Mouse (Mus musculus): Measurements from ENCODE around the gene Smyd4. TPM values are rescaled to one million over a fixed set of nuclear protein-coding genes. Genes with fewer than 3 reads are reported as not detected.
A peak's percentile ranks its signal among the peaks of the same experiment; 100 is the strongest.

Gene Smyd4
- 13.5 and 15.1 TPM in 2 replicates for polyA plus RNA-seq (2016; fragmentation: Nextera tagmentation; extraction: Ambion mirVana)

GRCm38 (mm10) chr11:75348199-75348889 lies at the start of gene Smyd4, which contains the start of gene Rpa1:
Gene Smyd4, plus strand, starts transcription at chr11:75348433.
Gene Rpa1, minus strand, starts transcription at chr11:75348324.
- no peaks in the 10 kb centered on the region for H3K36me3 ChIP-seq
- peak; percentile 100 for ATAC-seq (ENCODE audit: low FRiP score, low read depth)
- no peaks in the 10 kb centered on the region for H3K27me3 ChIP-seq (replicated peaks)
- H3K9ac ChIP-seq = peak within 1 kb of the TSS; percentile 67
- H3K4me2 ChIP-seq (replicated peaks) = peak within 1 kb of the TSS; percentile 90
- H3K4me3 ChIP-seq = peak within 1 kb of the TSS; percentile 79
- WGBS = under 1% methylated on average over 56 of the region's 56 CpGs
- no peak within 1 kb of the TSS for H3K27ac ChIP-seq
- H3K4me1 ChIP-seq = peaks cover 17% of the 10 kb centered on the region
- H3K9me3 ChIP-seq = no peaks in the 10 kb centered on the region

DNA sequence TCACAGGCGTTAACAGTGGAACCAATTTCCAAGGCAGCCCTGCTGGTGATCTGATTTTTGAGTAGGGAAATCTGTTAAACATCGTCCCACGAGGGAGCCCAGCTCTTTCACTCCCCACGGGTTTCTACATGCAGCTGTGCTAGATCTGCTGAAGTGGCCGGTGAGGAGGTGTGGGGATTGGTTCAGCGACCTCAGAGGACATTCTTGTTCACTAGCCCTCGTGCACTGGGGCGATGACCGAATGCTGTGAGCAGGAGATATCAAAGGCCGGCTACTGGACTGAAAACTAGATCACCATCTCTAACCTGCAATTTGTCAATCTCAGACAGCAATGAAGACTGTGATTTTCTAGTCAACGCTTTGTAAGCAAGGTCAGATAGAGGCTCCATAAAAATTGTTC lies 49.7 kb upstream of the Smyd4 start:
- Histone ChIP-seq H3K9me3 (no peaks in the 10 kb centered on the region), H3K27me3 (replicated peaks) (0 out of 2 replicates have a peak, but pooled peaks cover under 1% of the 10 kb centered on the region), H3K4me3 (no peak overlapping the region), H3K36me3 (peaks cover 25% of the 10 kb centered on the region), H3K4me2 (replicated peaks) (no peak overlapping the region), H3K27ac (no peak overlapping the region), H3K9ac (no peak overlapping the region), H3K4me1 (peaks cover 8% of the 10 kb centered on the region; the same call in 1 of the 2 replicates)
- no peak for ATAC-seq (ENCODE audit: low FRiP score, low read depth)
- WGBS = 59% methylated on average over 11 of the region's 11 CpGs

DNA sequence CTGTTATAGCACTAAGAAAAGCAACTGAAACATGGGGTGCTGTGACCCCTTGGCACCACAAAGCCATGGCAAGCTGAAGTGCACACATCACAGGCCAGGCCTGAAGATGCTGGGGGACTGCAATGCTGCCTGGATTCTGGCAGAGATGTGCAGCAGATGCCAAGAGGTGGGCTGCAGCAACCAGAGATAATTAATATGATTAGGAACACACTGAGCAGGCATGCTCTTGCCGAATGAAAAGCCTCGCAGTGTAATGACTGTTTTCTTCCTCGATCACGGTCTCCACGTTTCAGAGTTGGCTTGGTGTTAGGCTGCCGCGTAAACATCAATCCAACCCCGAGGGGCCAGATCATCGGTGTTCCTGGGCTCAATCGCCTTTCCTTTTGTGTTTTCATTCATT lies 48.4 kb upstream of the Smyd4 start:
- H3K4me2 ChIP-seq (replicated peaks) = no peak overlapping the region
- H3K4me1 ChIP-seq = peaks cover 4% of the 10 kb centered on the region; the same call in 1 of the 2 replicates
- ATAC-seq (ENCODE audit: low FRiP score, low read depth) = no peak
- peaks cover 25% of the 10 kb centered on the region for H3K36me3 ChIP-seq
- H3K9ac ChIP-seq = no peak overlapping the region
- H3K27me3 ChIP-seq (replicated peaks) = no peaks in the 10 kb centered on the region
- H3K4me3 ChIP-seq = no peak overlapping the region
- WGBS = 81% methylated on average over 10 of the region's 10 CpGs
- no peaks in the 10 kb centered on the region for H3K9me3 ChIP-seq
- no peak overlapping the region for H3K27ac ChIP-seq

GRCm38 (mm10) chr11:75300954-75301353 lies 47.3 kb upstream of the Smyd4 start:
- H3K4me2 ChIP-seq (replicated peaks) = no peak overlapping the region
- 91% methylated on average over 9 of the region's 9 CpGs for WGBS
- peaks cover 4% of the 10 kb centered on the region; the same call in 1 of the 2 replicates for H3K4me1 ChIP-seq
- H3K27ac ChIP-seq = no peak overlapping the region
- no peaks in the 10 kb centered on the region for H3K9me3 ChIP-seq
- H3K9ac ChIP-seq = no peak overlapping the region
- ATAC-seq (ENCODE audit: low FRiP score, low read depth) = no peak
- no peak overlapping the region for H3K4me3 ChIP-seq
- no peaks in the 10 kb centered on the region for H3K27me3 ChIP-seq (replicated peaks)
- H3K36me3 ChIP-seq = peaks cover 30% of the 10 kb centered on the region

GRCm38 (mm10) chr11:75304797-75305196 lies 43.4 kb upstream of the Smyd4 start:
- WGBS = 88% methylated on average over 9 of the region's 9 CpGs
- Histone ChIP-seq H3K4me1 (peaks cover 2% of the 10 kb centered on the region; the same call in 1 of the 2 replicates), H3K27me3 (replicated peaks) (no peaks in the 10 kb centered on the region), H3K9ac (no peak overlapping the region), H3K27ac (no peak overlapping the region), H3K36me3 (peaks cover 54% of the 10 kb centered on the region), H3K4me2 (replicated peaks) (no peak overlapping the region), H3K4me3 (no peak overlapping the region), H3K9me3 (no peaks in the 10 kb centered on the region)
- ATAC-seq (ENCODE audit: low FRiP score, low read depth) = no peak

DNA sequence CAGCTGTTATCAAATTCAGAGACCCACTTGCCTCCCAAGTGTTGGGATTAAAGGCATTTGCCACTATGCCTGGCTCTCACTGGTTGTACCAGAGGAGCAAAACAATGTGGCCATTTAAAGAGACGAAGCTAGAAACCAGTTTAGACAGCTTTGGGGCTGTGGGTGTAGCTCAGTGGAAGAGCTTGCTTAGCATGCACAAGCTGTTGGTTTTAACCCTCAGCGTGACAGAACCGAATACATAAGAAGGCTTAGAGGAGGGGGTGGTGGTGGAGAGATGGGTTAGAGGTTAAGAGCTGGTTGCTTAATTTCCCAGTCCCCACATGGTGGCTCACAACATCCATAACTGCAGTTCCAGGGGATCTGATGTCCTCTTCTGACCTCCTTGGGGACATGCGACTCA lies 39.6 kb upstream of the Smyd4 start:
- Histone ChIP-seq H3K9ac (no peak overlapping the region), H3K9me3 (no peaks in the 10 kb centered on the region), H3K27me3 (replicated peaks) (no peaks in the 10 kb centered on the region), H3K4me1 (no peaks in the 10 kb centered on the region), H3K27ac (no peak overlapping the region), H3K4me2 (replicated peaks) (no peak overlapping the region), H3K4me3 (no peak overlapping the region), H3K36me3 (peaks cover 57% of the 10 kb centered on the region)
- no peak for ATAC-seq (ENCODE audit: low FRiP score, low read depth)
- WGBS = 85% methylated on average over 4 of the region's 4 CpGs

DNA sequence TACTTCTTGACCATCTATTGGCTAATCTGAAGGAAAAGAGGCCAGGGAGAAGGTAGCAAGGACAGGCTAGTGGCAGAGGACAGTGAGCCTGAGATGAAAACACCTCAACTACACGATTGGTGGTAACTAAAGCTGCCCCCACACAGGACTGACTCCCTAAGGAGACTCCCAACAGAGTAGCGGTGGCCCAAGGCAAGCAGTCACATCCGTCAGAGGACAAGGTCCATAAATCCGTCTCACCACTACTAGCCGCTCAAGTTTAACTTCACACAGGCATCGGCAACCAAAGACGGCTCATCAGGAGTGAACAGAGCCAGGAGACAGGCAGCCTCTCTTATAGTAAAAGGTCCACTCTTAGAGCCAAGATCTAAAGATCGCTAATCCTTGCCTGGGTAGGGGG lies 37.4 kb upstream of the Smyd4 start:
- Histone ChIP-seq H3K36me3 (peaks cover 65% of the 10 kb centered on the region), H3K27me3 (replicated peaks) (no peaks in the 10 kb centered on the region), H3K27ac (no peak overlapping the region), H3K9me3 (no peaks in the 10 kb centered on the region), H3K4me3 (no peak overlapping the region), H3K9ac (no peak overlapping the region), H3K4me1 (no peaks in the 10 kb centered on the region), H3K4me2 (replicated peaks) (no peak overlapping the region)
- WGBS = 74% methylated on average over 8 of the region's 8 CpGs
- no peak for ATAC-seq (ENCODE audit: low FRiP score, low read depth)

DNA sequence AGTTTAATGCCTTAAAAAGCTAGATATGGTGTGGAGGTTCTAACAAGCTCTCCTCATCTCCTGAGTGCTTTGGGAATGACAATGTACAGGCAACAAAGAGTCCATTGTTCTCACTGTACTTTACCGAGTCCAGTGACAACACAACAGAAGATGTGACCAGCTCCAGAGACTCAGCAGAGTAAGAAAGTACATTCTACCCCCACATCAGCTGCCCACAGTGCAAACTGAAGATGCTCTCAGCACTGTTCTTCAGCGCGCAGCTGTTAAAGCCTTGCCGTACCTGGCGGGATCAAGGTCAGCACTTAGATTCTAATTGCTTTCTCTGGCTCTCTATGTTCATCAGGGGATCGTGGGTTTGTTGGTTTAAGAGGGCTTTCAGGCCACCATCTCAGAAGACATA lies 36.5 kb upstream of the Smyd4 start:
- Histone ChIP-seq H3K9me3 (no peaks in the 10 kb centered on the region), H3K36me3 (peaks cover 64% of the 10 kb centered on the region), H3K27me3 (replicated peaks) (no peaks in the 10 kb centered on the region), H3K4me2 (replicated peaks) (no peak overlapping the region), H3K4me3 (no peak overlapping the region), H3K9ac (no peak overlapping the region), H3K27ac (no peak overlapping the region), H3K4me1 (no peaks in the 10 kb centered on the region)
- WGBS = 91% methylated on average over 6 of the region's 6 CpGs
- ATAC-seq (ENCODE audit: low FRiP score, low read depth) = no peak

- H3K9me3 ChIP-seq = no peaks in the 10 kb centered on the region
- H3K4me3 ChIP-seq = no peak overlapping the region
- no peaks in the 10 kb centered on the region for H3K27me3 ChIP-seq (replicated peaks)
- WGBS = 96% methylated on average over 8 of the region's 8 CpGs
- no peak overlapping the region for H3K4me2 ChIP-seq (replicated peaks)
- ATAC-seq (ENCODE audit: low FRiP score, low read depth) = no peak
- H3K9ac ChIP-seq = no peak overlapping the region
- 0 out of 2 replicates have a peak, but pooled peaks cover 4% of the 10 kb centered on the region for H3K4me1 ChIP-seq
- H3K27ac ChIP-seq = no peak overlapping the region
- peaks cover 52% of the 10 kb centered on the region for H3K36me3 ChIP-seq
These were observed 34.4 kb upstream of the Smyd4 start for GRCm38 (mm10) chr11:75313834-75314233.

GRCm38 (mm10) chr11:75318351-75319221 lies 29.6 kb upstream of the Smyd4 start:
- no peaks in the 10 kb centered on the region for H3K9me3 ChIP-seq
- H3K9ac ChIP-seq = no peak overlapping the region
- 64% methylated on average over 14 of the region's 14 CpGs for WGBS
- H3K27ac ChIP-seq = no peak overlapping the region
- no peak overlapping the region for H3K4me3 ChIP-seq
- peaks cover 23% of the 10 kb centered on the region for H3K36me3 ChIP-seq
- no peak for ATAC-seq (ENCODE audit: low FRiP score, low read depth)
- H3K27me3 ChIP-seq (replicated peaks) = no peaks in the 10 kb centered on the region
- peaks cover 7% of the 10 kb centered on the region; the same call in 1 of the 2 replicates for H3K4me1 ChIP-seq
- H3K4me2 ChIP-seq (replicated peaks) = no peak overlapping the region

- no peaks in the 10 kb centered on the region for H3K9me3 ChIP-seq
- peaks cover 7% of the 10 kb centered on the region; the same call in 1 of the 2 replicates for H3K4me1 ChIP-seq
- no peak overlapping the region for H3K27ac ChIP-seq
- WGBS = 68% methylated on average over 5 of the region's 5 CpGs
- H3K36me3 ChIP-seq = peaks cover 17% of the 10 kb centered on the region
- H3K4me3 ChIP-seq = no peak overlapping the region
- H3K27me3 ChIP-seq (replicated peaks) = no peaks in the 10 kb centered on the region
- H3K9ac ChIP-seq = no peak overlapping the region
- ATAC-seq (ENCODE audit: low FRiP score, low read depth) = no peak
- H3K4me2 ChIP-seq (replicated peaks) = no peak overlapping the region
These were observed 29.0 kb upstream of the Smyd4 start for GRCm38 (mm10) chr11:75319246-75319645.

- WGBS = 81% methylated on average over 8 of the region's 8 CpGs
- Histone ChIP-seq H3K36me3 (peaks cover 7% of the 10 kb centered on the region; the same call in 1 of the 2 replicates), H3K27me3 (replicated peaks) (no peaks in the 10 kb centered on the region), H3K9me3 (no peaks in the 10 kb centered on the region), H3K9ac (no peak overlapping the region), H3K4me3 (no peak overlapping the region), H3K4me2 (replicated peaks) (no peak overlapping the region), H3K4me1 (peaks cover 7% of the 10 kb centered on the region; the same call in 1 of the 2 replicates), H3K27ac (no peak overlapping the region)
- no peak for ATAC-seq (ENCODE audit: low FRiP score, low read depth)
These were observed 24.9 kb upstream of the Smyd4 start for GRCm38 (mm10) chr11:75323326-75323737.
